Mouse (Mus musculus) midbrain, embryonic 10.5 days (tissue): ENCODE data around the gene Clptm1. TPM values are rescaled to one million over a fixed set of nuclear protein-coding genes. Genes with fewer than 3 reads are reported as not detected.
"Not testable (repeated sequence)": the region's sequence is repeated elsewhere in the genome, so short reads cannot be mapped to it uniquely, and the experiment has no call there.

Experiments used
- DNase-seq: peaks from one replicate; pipeline ENCODE4 v3.0.0-alpha.2; 2017; ENCODE audit warnings: low spot score
- H3K27ac ChIP-seq: fragments of 300-500 bp; sonication (generic); replicated peaks from 2 replicates; pipeline ENCODE4 v1.5.1; 2016; ENCODE audit warnings: mild to moderate bottlenecking
- H3K27me3 ChIP-seq: fragments of 300-500 bp; sonication (generic); 2 replicates; pipeline ENCODE4 v1.6.1; 2016; ENCODE audit warnings: low read depth, mild to moderate bottlenecking; ENCODE audit not compliant: poor library complexity, severe bottlenecking
- H3K36me3 ChIP-seq: fragments of 300-500 bp; sonication (generic); 2 replicates; pipeline ENCODE4 v1.6.1; 2016; ENCODE audit warnings: mild to moderate bottlenecking, moderate library complexity
- H3K4me1 ChIP-seq: fragments of 300-500 bp; sonication (generic); 2 replicates; pipeline ENCODE4 v1.6.1; 2016
- H3K4me3 ChIP-seq: fragments of 300-500 bp; sonication (generic); 2 replicates; pipeline ENCODE4 v1.5.1; 2016; ENCODE audit warnings: mild to moderate bottlenecking, moderate library complexity
- H3K9me3 ChIP-seq: fragments of 300-500 bp; sonication (generic); replicated peaks from 2 replicates; pipeline ENCODE4 v1.6.1; 2016; ENCODE audit warnings: mild to moderate bottlenecking
- WGBS: fragments of 180-500 bp; shearing (Covaris S2); methylation state at CpG from one replicate; pipeline ENCODE4 v1.1.7; 2016; 5-methylcytosine and 5-hydroxymethylcytosine counted together
- polyA plus RNA-seq: library from polyadenylated mRNA; unstranded; fragments of >200 nt; fragmentation: Nextera tagmentation; extraction: Ambion mirVana; gene quantifications from 2 replicates; pipeline ENCODE4 v1.2.1, GENCODE M21; 2016

Clptm1 gene
- polyA plus RNA-seq, 1 experiment from 2014 or later, result 82.3 TPM

GRCm38 (mm10) chr7:19688101-19688500, 23.3 kb upstream of the Clptm1 start:
- H3K4me1 ChIP-seq, result peaks cover 16% of the 10 kb centered on the region
- H3K9me3 ChIP-seq, result 0 out of 2 replicates have a peak, but pooled peaks cover 3% of the 10 kb centered on the region
- H3K36me3 ChIP-seq, result no peaks in the 10 kb centered on the region
- no peak overlapping the region for H3K27ac ChIP-seq
- no peaks in the 10 kb centered on the region for H3K27me3 ChIP-seq
- DNase-seq, result no peak
- no peak overlapping the region for H3K4me3 ChIP-seq
- 90% methylated on average over 10 of the region's 10 CpGs for WGBS

GRCm38 (mm10) chr7:19686927-19687583, 22.2 kb upstream of the Clptm1 start:
- not testable (repeated sequence) for H3K36me3 ChIP-seq, H3K27me3 ChIP-seq, H3K9me3 ChIP-seq, H3K4me3 ChIP-seq, H3K27ac ChIP-seq, H3K4me1 ChIP-seq, DNase-seq
- WGBS, result 85% methylated on average over 8 of the region's 8 CpGs

- no peaks in the 10 kb centered on the region for H3K36me3 ChIP-seq
- WGBS, result 91% methylated on average over 6 of the region's 6 CpGs
- 0 out of 2 replicates have a peak, but pooled peaks cover 3% of the 10 kb centered on the region for H3K9me3 ChIP-seq
- no peak overlapping the region for H3K4me3 ChIP-seq
- H3K27ac ChIP-seq, result no peak overlapping the region
- DNase-seq, result no peak
- no peaks in the 10 kb centered on the region for H3K27me3 ChIP-seq
- peaks cover under 1% of the 10 kb centered on the region; the same call in 1 of the 2 replicates for H3K4me1 ChIP-seq
Observed at GRCm38 (mm10) chr7:19686521-19686920, 21.7 kb upstream of the Clptm1 start.

- Histone ChIP-seq H3K4me1 (no peaks in the 10 kb centered on the region), H3K27me3 (no peaks in the 10 kb centered on the region), H3K9me3 (no peaks in the 10 kb centered on the region), H3K27ac (no peak overlapping the region), H3K4me3 (no peak overlapping the region), H3K36me3 (no peaks in the 10 kb centered on the region)
- WGBS, result 68% methylated on average over 4 of the region's 4 CpGs
- no peak for DNase-seq
Observed at GRCm38 (mm10) chr7:19685374-19685773, 20.5 kb upstream of the Clptm1 start.

DNA sequence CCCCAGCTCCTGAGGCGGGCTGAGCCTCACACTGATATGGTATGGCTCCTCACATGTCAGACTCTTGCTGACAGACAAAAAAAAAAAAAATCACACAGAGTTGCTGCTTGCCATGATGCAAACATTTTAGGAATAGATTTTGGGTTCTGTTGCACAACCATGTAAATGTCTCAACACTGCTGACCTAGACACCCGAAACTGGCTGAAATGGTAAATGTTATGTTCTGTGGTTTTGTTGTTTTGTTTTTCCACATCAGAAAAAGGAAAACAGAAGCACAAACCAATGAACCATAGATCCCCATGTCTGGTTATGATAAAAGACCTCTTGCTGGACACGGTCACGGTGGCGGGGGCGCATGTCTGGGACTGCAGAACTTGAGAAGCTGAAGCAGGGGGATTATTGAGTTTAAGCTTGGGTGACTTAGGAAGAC, 19.0 kb upstream of the Clptm1 start:
- no peak for DNase-seq
- H3K9me3 ChIP-seq, result no peaks in the 10 kb centered on the region
- H3K27me3 ChIP-seq, result no peaks in the 10 kb centered on the region
- H3K36me3 ChIP-seq, result no peaks in the 10 kb centered on the region
- WGBS, result 91% methylated on average over 6 of the region's 6 CpGs
- H3K27ac ChIP-seq, result no peak overlapping the region
- no peak overlapping the region for H3K4me3 ChIP-seq
- no peaks in the 10 kb centered on the region for H3K4me1 ChIP-seq

DNA sequence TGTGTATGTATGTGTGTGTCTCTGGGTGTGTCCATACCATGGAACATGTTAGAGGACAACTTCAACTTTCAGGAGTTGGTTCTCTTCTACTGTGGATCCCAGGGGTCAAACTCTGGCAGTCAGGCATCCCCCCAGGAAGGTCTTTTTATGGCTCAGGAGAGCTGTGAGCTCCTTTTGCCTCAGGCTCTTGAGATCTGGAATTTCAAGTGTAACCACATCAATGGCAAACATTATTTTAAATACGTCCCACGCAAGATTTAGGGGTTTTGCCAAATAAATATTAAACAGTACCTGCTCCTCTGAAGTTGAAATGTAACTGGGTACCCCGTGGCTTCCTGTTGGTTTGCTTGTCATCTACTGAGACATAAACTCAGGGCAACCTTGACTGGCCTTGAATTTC, 18.1 kb upstream of the Clptm1 start:
- H3K9me3 ChIP-seq, result no peaks in the 10 kb centered on the region
- H3K27ac ChIP-seq, result no peak overlapping the region
- no peaks in the 10 kb centered on the region for H3K27me3 ChIP-seq
- H3K4me3 ChIP-seq, result no peak overlapping the region
- H3K36me3 ChIP-seq, result no peaks in the 10 kb centered on the region
- no peaks in the 10 kb centered on the region for H3K4me1 ChIP-seq
- no peak for DNase-seq
- 83% methylated on average over 3 of the region's 3 CpGs for WGBS

- H3K4me1 ChIP-seq, result no peaks in the 10 kb centered on the region
- H3K36me3 ChIP-seq, result no peaks in the 10 kb centered on the region
Observed at GRCm38 (mm10) chr7:19681202-19681694, 16.4 kb upstream of the Clptm1 start, which contains the start of the genes Gm44805 and Apoc4. Gene Gm44805, minus strand, starts transcription at chr7:19681423. Gene Apoc4, minus strand, starts transcription at chr7:19681479.

DNA sequence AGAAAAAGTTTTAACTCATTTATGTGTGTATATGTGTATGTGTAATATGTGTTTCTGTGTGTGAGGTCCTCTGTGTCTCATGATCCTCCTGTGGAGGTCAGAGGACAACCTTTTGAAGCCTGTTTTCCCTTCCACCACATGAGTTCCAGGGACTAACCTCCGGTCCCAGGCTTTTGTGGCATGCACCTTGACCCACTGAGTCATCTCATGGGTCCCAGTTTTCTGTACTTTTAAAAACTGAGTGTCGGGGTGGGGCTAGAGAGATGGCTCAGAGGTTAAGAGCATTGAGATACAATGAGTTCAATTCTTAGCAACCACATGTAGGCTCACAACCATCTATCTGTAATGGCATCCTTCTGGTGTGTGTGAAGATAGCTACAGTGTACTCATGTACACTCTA, 15.9 kb upstream of the Clptm1 start:
- WGBS, result 85% methylated on average over 2 of the region's 2 CpGs
- no peak for DNase-seq
- no peak overlapping the region for H3K27ac ChIP-seq

More at GRCm38 (mm10) chr7:19681202-19681694, 16.4 kb upstream of the Clptm1 start, which contains the start of the genes Gm44805 and Apoc4:
- Histone ChIP-seq H3K4me3 (no peak within 1 kb of the TSS), H3K9me3 (no peaks in the 10 kb centered on the region), H3K27me3 (no peaks in the 10 kb centered on the region), H3K27ac (no peak within 1 kb of the TSS)
- DNase-seq, result no peak
- WGBS, result 70% methylated on average over 8 of the region's 8 CpGs

DNA sequence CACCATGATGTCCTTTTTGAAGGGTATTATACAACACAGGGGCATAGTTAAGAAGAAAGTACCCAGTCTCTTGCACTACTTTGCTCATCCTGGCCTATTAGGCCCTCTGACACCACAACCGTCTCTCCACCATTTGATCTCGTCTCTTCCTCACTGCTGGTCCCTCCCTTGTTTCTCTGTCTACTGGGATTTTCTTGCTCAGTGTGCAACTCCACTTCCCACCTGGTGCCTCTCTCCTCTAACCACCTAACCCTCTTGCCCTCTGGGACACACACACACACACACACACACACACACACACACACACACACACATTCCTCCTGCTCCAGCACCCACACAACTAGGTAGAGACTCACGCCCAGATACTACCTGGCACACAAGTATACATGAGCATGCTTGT, 14.1 kb upstream of the Clptm1 start:
- Histone ChIP-seq H3K27me3 (no peaks in the 10 kb centered on the region), H3K4me1 (no peaks in the 10 kb centered on the region), H3K4me3 (no peak overlapping the region), H3K36me3 (no peaks in the 10 kb centered on the region), H3K27ac (no peak overlapping the region), H3K9me3 (no peaks in the 10 kb centered on the region)
- WGBS, result 94% methylated on average over 3 of the region's 3 CpGs
- DNase-seq, result no peak

More for the DNA sequence above, 15.9 kb upstream of the Clptm1 start:
- no peaks in the 10 kb centered on the region for H3K27me3 ChIP-seq
- H3K9me3 ChIP-seq, result no peaks in the 10 kb centered on the region
- no peaks in the 10 kb centered on the region for H3K36me3 ChIP-seq
- H3K4me3 ChIP-seq, result no peak overlapping the region
- no peaks in the 10 kb centered on the region for H3K4me1 ChIP-seq

DNA sequence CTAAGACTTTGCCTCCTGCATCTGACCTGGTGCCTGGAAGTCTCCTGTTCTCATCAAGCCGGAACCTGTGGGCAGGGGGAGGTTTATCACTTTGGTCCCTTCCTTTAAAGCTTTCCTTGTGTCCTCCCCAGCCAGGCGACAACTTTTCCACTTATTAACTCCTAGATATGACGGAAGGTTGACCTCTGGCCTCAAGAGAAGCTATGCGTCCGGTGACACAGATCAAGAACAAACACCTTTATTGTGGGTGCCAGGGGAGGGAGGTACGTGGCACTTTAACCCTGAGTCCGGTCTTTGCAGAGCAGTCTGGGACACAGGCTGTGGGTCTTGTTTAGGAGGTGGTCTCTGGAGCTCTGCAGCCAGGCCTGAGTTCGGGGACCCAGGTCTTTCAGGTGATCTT, 13.0 kb upstream of the Clptm1 start, which contains the start of gene Apoc2:
Gene Apoc2, minus strand, starts transcription at position 70 of the 400 bp plus-strand sequence.
- Histone ChIP-seq H3K27me3 (no peaks in the 10 kb centered on the region), H3K9me3 (no peaks in the 10 kb centered on the region), H3K27ac (no peak within 1 kb of the TSS), H3K36me3 (no peaks in the 10 kb centered on the region), H3K4me3 (no peak within 1 kb of the TSS), H3K4me1 (no peaks in the 10 kb centered on the region)
- 83% methylated on average over 8 of the region's 8 CpGs for WGBS
- DNase-seq, result no peak

- no peaks in the 10 kb centered on the region for H3K27me3 ChIP-seq
- H3K27ac ChIP-seq, result no peak overlapping the region
- H3K9me3 ChIP-seq, result no peaks in the 10 kb centered on the region
- WGBS, result 70% methylated on average over 1 of the region's 1 CpGs
- no peaks in the 10 kb centered on the region for H3K4me1 ChIP-seq
- H3K36me3 ChIP-seq, result no peaks in the 10 kb centered on the region
- DNase-seq, result no peak
- H3K4me3 ChIP-seq, result no peak overlapping the region
Observed at GRCm38 (mm10) chr7:19676662-19677061, 11.8 kb upstream of the Clptm1 start.

- H3K27me3 ChIP-seq, result no peaks in the 10 kb centered on the region
- H3K4me1 ChIP-seq, result no peaks in the 10 kb centered on the region
- WGBS, result 84% methylated on average over 10 of the region's 10 CpGs
- no peak overlapping the region for H3K4me3 ChIP-seq
- H3K27ac ChIP-seq, result no peak overlapping the region
- H3K9me3 ChIP-seq, result no peaks in the 10 kb centered on the region
- no peaks in the 10 kb centered on the region for H3K36me3 ChIP-seq
- no peak for DNase-seq
Observed at GRCm38 (mm10) chr7:19675824-19676223, 11.0 kb upstream of the Clptm1 start.

- Histone ChIP-seq H3K4me1 (peaks cover 10% of the 10 kb centered on the region), H3K36me3 (no peaks in the 10 kb centered on the region), H3K27me3 (no peaks in the 10 kb centered on the region), H3K4me3 (no peak overlapping the region), H3K9me3 (no peaks in the 10 kb centered on the region), H3K27ac (no peak overlapping the region)
- DNase-seq, result no peak
- WGBS, result 73% methylated on average over 14 of the region's 14 CpGs
Observed at GRCm38 (mm10) chr7:19673083-19673699, 8.4 kb upstream of the Clptm1 start.
